Mouse (Mus musculus) thymus, adult 2 months (tissue): ENCODE measurements at regions not wholly inside any gene's neighbourhood (a gene's known extent, or its start where the extent isn't known, plus 50 kb on each side); places are given as distances from the start of the nearest gene placed in this dataset.

Source experiments
- CTCF ChIP-seq: fragments of 200-500 bp; IDR thresholded peaks from 2 replicates; pipeline ENCODE4 v1.5.1; 2012; ENCODE audit warnings: mild to moderate bottlenecking, control low read depth, low read length, moderate library complexity, borderline replicate concordance; ENCODE audit not compliant: control insufficient read depth, poor library complexity, insufficient read depth; ENCODE audit errors: extremely low read depth
- POLR2A ChIP-seq: fragments of 200-500 bp; IDR thresholded peaks from 2 replicates; pipeline ENCODE4 v1.6.1; 2012; ENCODE audit warnings: mild to moderate bottlenecking, low read length, control low read depth, moderate library complexity; ENCODE audit not compliant: control insufficient read depth, poor library complexity, insufficient read depth; ENCODE audit errors: extremely low read depth

DNA sequence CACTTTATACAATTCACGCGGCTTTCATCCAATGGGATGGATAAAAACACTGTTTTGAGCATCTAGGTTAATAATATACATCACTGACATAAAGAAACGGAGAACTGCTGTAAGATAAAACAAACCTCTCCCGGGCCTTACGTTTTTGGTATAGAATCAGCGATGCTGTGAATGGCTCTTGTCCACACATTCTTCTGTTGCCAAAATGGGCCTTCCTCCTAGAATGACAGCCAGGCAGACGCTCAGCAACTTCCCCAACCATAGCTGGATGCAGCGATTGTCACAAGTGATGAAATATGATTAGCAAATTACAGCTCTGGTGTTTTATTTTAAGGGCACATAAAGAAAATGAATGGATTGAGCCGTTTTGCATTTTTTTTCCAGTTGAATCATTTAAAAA is 447.0 kb upstream of the Jarid2 start:
- no peak for TF ChIP-seq CTCF
- no peak for TF ChIP-seq POLR2A
